Mouse (Mus musculus) forebrain, embryonic 11.5 days (tissue): ENCODE results near the gene Dpp8. TPM values are rescaled to one million over a fixed set of nuclear protein-coding genes. Genes with fewer than 3 reads are reported as not detected.

Experiments
- ATAC-seq: fragments of 200-750 bp; cut with Nextera tagmentation; replicated peaks from 2 replicates; pipeline ENCODE4 v1.8.0; 2017; ENCODE audit warnings: moderate TSS enrichment; ENCODE audit not compliant: low FRiP score
- DNase-seq: peaks from one replicate; pipeline ENCODE4 v3.0.0-alpha.2; 2017; ENCODE audit warnings: low spot score
- H3K27ac ChIP-seq: fragments of 300-500 bp; sonication (generic); 2 replicates; pipeline ENCODE4 v1.5.1; 2014; ENCODE audit warnings: low read depth, low read length
- H3K27me3 ChIP-seq: fragments of 300-500 bp; sonication (generic); 2 replicates; pipeline ENCODE4 v1.6.1; 2014; ENCODE audit warnings: mild to moderate bottlenecking, low read length, mixed read lengths; ENCODE audit not compliant: control insufficient read depth, insufficient read depth
- H3K36me3 ChIP-seq: fragments of 300-500 bp; sonication (generic); 2 replicates; pipeline ENCODE4 v1.6.1; 2014; ENCODE audit warnings: mild to moderate bottlenecking, low read length, moderate library complexity, mixed read lengths; ENCODE audit not compliant: control insufficient read depth, insufficient read depth
- H3K4me1 ChIP-seq: fragments of 300-500 bp; sonication (generic); replicated peaks from 2 replicates; pipeline ENCODE4 v1.6.1; 2014; ENCODE audit warnings: low read length, mixed read lengths; ENCODE audit not compliant: control insufficient read depth, insufficient read depth
- H3K4me2 ChIP-seq: fragments of 300-500 bp; sonication (generic); 2 replicates; pipeline ENCODE4 v1.6.1; 2014; ENCODE audit warnings: low read depth, mild to moderate bottlenecking, low read length, moderate library complexity, mixed read lengths; ENCODE audit not compliant: severe bottlenecking
- H3K4me3 ChIP-seq: fragments of 300-500 bp; sonication (generic); 2 replicates; pipeline ENCODE4 v1.5.1; 2014; ENCODE audit warnings: low read depth, low read length
- H3K9ac ChIP-seq: fragments of 300-500 bp; sonication (generic); 2 replicates; pipeline ENCODE4 v1.6.1; 2014; ENCODE audit warnings: low read length
- H3K9me3 ChIP-seq: fragments of 300-500 bp; sonication (generic); 2 replicates; pipeline ENCODE4 v1.6.1; 2016; ENCODE audit warnings: low read length, mixed read lengths; ENCODE audit not compliant: control insufficient read depth
- WGBS: fragments of 180-500 bp; shearing (Covaris S2); extraction: QIAGEN DNeasy Blood & Tissue Kit; methylation state at CpG from one replicate; pipeline ENCODE4 v1.1.7; 2014; 5-methylcytosine and 5-hydroxymethylcytosine counted together
- polyA plus RNA-seq: library from polyadenylated mRNA; unstranded; fragments of >200 nt; fragmentation: Nextera tagmentation; extraction: Ambion mirVana; gene quantifications from 2 replicates; pipeline ENCODE4 v1.2.1, GENCODE M21; 2014

Dpp8 gene
- polyA plus RNA-seq, 1 experiment from 2014 or later = 43.9 TPM

DNA sequence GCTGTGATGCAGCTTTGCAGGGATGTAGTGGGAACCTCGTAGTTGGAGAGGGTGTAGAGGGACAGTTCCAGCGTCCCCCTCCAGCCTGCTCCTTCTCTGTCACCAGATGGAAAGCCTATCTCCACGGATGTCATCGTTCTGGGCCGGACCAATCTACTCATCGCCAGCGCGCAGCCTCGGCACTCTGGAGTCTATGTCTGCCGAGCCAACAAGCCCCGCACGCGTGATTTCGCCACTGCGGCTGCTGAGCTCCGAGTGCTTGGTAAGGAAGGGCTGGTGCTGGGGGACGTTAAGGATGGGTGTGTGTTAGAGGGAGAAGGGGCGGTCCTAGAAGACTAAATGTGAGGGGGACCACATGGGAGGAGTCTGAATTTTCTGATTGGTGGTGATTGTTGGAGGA is 90.3 kb downstream of the Dpp8 start:
- Histone ChIP-seq H3K27ac (no peak overlapping the region), H3K9me3 (no peaks in the 10 kb centered on the region), H3K36me3 (no peaks in the 10 kb centered on the region), H3K27me3 (peaks cover 10% of the 10 kb centered on the region; the same call in 1 of the 2 replicates), H3K4me1 (no peaks in the 10 kb centered on the region; the same call in 1 of the 2 replicates), H3K9ac (0 out of 2 replicates have a peak overlapping the region, but pooled peaks have one; percentile 30), H3K4me2 (0 out of 2 replicates have a peak overlapping the region, but pooled peaks have one; percentile 21), H3K4me3 (no peak overlapping the region; the same call in 1 of the 2 replicates)
- no peak for DNase-seq
- no peak for ATAC-seq
- 17% methylated on average over 18 of the region's 18 CpGs for WGBS

DNA sequence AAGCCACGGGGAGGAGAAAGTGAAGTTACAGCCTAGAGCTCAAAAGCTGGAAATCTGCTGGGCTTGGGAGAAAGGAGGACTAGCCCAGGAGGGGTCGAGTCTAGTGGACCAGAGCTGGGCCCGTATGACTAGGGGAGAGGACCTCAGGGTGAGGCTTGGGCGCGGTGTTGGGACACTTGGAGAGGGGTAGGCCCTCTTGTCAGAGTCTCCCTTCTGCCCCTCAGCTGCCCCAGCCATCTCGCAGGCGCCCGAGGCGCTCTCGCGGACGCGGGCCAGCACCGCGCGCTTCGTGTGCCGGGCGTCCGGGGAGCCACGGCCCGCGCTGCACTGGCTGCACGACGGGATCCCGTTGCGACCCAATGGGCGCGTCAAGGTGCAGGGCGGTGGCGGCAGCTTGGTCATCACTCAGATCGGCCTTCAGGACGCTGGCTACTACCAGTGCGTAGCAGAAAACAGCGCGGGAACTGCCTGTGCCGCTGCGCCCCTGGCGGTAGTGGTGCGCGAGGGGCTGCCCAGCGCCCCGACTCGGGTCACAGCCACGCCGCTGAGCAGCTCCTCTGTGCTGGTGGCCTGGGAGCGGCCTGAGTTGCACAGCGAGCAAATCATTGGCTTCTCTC is 91.4 kb downstream of the Dpp8 start:
- peak; percentile 59 for ATAC-seq
- no peaks in the 10 kb centered on the region for H3K36me3 ChIP-seq
- H3K4me3 ChIP-seq = peak overlapping the region; percentile 34
- peak; percentile 90 for DNase-seq
- no peak overlapping the region for H3K27ac ChIP-seq
- H3K9ac ChIP-seq = peak overlapping the region; percentile 71
- peaks cover 10% of the 10 kb centered on the region; the same call in 1 of the 2 replicates for H3K27me3 ChIP-seq
- H3K4me1 ChIP-seq = no peaks in the 10 kb centered on the region; the same call in 1 of the 2 replicates
- H3K9me3 ChIP-seq = no peaks in the 10 kb centered on the region
- 2% methylated on average over 48 of the region's 48 CpGs for WGBS
- H3K4me2 ChIP-seq = peak overlapping the region; percentile 91

DNA sequence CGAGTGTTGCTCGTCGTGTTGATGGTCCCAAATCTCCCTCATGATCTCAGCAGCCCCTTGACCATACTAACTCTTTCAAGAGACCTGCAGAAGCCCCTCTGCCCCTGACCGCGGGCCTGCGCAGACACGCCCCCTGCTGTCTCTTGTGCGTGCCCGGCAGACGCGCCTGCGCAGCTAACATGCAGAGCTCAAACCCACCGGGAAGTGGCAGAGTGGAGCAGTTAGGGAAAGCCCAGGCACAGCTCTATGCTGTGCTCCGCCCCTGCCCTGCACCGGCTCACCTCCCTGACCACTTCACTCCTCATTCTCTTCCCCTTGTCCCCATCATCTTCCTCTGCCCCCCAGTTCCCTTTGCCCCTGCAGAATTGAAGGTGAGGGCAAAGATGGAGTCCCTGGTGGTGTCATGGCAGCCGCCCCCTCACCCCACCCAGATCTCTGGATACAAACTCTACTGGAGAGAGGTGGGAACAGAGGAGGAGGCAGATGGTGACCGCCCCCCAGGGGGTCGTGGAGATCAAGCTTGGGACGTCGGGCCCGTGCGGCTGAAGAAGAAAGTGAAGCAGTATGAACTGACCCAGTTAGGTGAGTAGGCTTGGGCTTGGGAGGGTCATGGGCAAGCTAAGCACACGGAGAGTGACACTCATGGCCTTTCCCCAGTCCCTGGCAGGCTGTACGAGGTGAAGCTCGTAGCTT is 96.1 kb downstream of the Dpp8 start:
- Histone ChIP-seq H3K9me3 (no peaks in the 10 kb centered on the region), H3K9ac (no peak overlapping the region), H3K27me3 (no peaks in the 10 kb centered on the region), H3K36me3 (no peaks in the 10 kb centered on the region), H3K4me3 (no peak overlapping the region), H3K27ac (no peak overlapping the region), H3K4me2 (peak overlapping the region; percentile 39; the same call in 1 of the 2 replicates), H3K4me1 (no peaks in the 10 kb centered on the region; the same call in 1 of the 2 replicates)
- 9% methylated on average over 25 of the region's 25 CpGs for WGBS
- peak; percentile 89 for DNase-seq
- ATAC-seq = peak; percentile 77

DNA sequence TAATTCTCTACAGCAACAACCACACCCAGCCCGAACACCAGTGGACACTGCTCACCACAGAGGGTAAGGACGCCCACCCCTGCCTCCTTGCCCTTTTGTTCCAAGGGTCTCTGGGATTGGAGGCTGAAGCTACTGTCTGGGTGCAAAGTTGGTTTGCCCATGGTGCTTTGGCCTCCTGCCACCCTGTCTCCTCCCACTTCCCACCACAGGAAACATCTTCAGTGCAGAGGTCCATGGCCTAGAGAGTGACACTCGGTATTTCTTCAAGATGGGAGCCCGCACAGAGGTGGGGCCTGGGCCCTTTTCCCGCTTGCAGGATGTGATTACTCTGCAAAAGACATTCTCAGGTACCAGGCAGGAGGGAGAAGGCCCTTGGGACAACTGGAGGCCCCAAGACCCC is 99.5 kb downstream of the Dpp8 start:
- H3K36me3 ChIP-seq = no peaks in the 10 kb centered on the region
- no peak for DNase-seq
- H3K4me2 ChIP-seq = no peak overlapping the region
- no peak overlapping the region for H3K4me3 ChIP-seq
- no peaks in the 10 kb centered on the region for H3K9me3 ChIP-seq
- no peak for ATAC-seq
- H3K4me1 ChIP-seq = no peaks in the 10 kb centered on the region
- H3K9ac ChIP-seq = no peak overlapping the region
- WGBS = 87% methylated on average over 5 of the region's 5 CpGs
- H3K27ac ChIP-seq = no peak overlapping the region
- peaks cover 3% of the 10 kb centered on the region; the same call in 1 of the 2 replicates for H3K27me3 ChIP-seq

Other genes with a start within 250 kb of the Dpp8 start
- 9.8 and 10.7 TPM in 2 replicates for gene Dennd4a, start 221.1 kb upstream of the Dpp8 start, polyA plus RNA-seq
- 0.05 and 0.07 TPM in 2 replicates for gene Slc24a1, start 80.8 kb upstream of the Dpp8 start, polyA plus RNA-seq
- 74.1 and 77.0 TPM in 2 replicates for gene Ints14, start 71.5 kb upstream of the Dpp8 start, polyA plus RNA-seq
- 111 and 120 TPM in 2 replicates for gene Hacd3, start 10.7 kb upstream of the Dpp8 start, polyA plus RNA-seq
- 14.9 and 15.8 TPM in 2 replicates for gene Igdcc4, start 69.1 kb downstream of the Dpp8 start, polyA plus RNA-seq
- 81.2 and 83.8 TPM in 2 replicates for gene Igdcc3, start 108.8 kb downstream of the Dpp8 start, polyA plus RNA-seq
- 5.4 and 6.6 TPM in 2 replicates for gene Parp16, start 162.9 kb downstream of the Dpp8 start, polyA plus RNA-seq
- 0.52 and 0.92 TPM in 2 replicates for gene Cilp, start 232.8 kb downstream of the Dpp8 start, polyA plus RNA-seq